Mouse (Mus musculus) CH12.LX (cell line): ENCODE measurements around the gene Dbi.

ENCODE experiments used
- CTCF ChIP-seq, 2 experiments: IDR thresholded peaks in 1 of 2; conservative IDR thresholded peaks in 1 of 2; 2 replicates each; pipeline ENCODE4 v1.5.1; 2011 to 2012; ENCODE audit warnings: low read depth in 2 of 2, low read length in 2 of 2, improper control_type of control experiment in 1 of 2, inconsistent platforms in 1 of 2, mild to moderate bottlenecking in 1 of 2, moderate library complexity in 1 of 2
- KAT2A ChIP-seq: IDR thresholded peaks from 2 replicates; pipeline ENCODE4 v1.6.1; 2012; ENCODE audit warnings: low read length, improper control_type of control experiment, inconsistent platforms; ENCODE audit not compliant: insufficient replicate concordance
- USF2 ChIP-seq: conservative IDR thresholded peaks from 2 replicates; pipeline ENCODE4 v1.6.1; 2011; ENCODE audit warnings: low read depth, low read length, improper control_type of control experiment
- ZC3H11A ChIP-seq: IDR thresholded peaks from 2 replicates; pipeline ENCODE4 v1.6.1; 2012; ENCODE audit warnings: low read depth, mild to moderate bottlenecking, inconsistent platforms, low read length, improper control_type of control experiment

GRCm38 (mm10) chr1:120158474-120159127 is 37.7 kb upstream of the Dbi start:
- TF ChIP-seq CTCF (conservative IDR thresholded peaks at IDR 0.05 in 1 of 2, IDR thresholded peaks at IDR 0.05 in 1 of 2; ENCODE audit: low read depth in 2 of 2, low read length in 2 of 2) (no peak), USF2 (no peak), ZC3H11A (no peak), KAT2A (no peak)
